Mouse (Mus musculus) lung, embryonic 16.5 days (tissue): ENCODE measurements around the gene Gm20903. TPM values are rescaled to one million over a fixed set of nuclear protein-coding genes. Genes with fewer than 3 reads are reported as not detected.
"Not testable (repeated sequence)": the region's sequence is repeated elsewhere in the genome, so short reads cannot be mapped to it uniquely, and the experiment has no call there.

Experiments
- ATAC-seq: fragments of 200-750 bp; cut with Nextera tagmentation; 2 replicates; pipeline ENCODE4 v1.8.0; 2017; ENCODE audit warnings: low read depth, mild to moderate bottlenecking, moderate library complexity
- H3K27ac ChIP-seq: fragments of 300-500 bp; sonication (generic); 2 replicates; pipeline ENCODE4 v1.5.1; 2014; ENCODE audit warnings: mild to moderate bottlenecking, control low read depth, low read length
- H3K27me3 ChIP-seq: fragments of 300-500 bp; sonication (generic); 2 replicates; pipeline ENCODE4 v1.6.1; 2014; ENCODE audit warnings: low read depth, low read length, mixed read lengths; ENCODE audit not compliant: control insufficient read depth, insufficient read depth
- H3K36me3 ChIP-seq: fragments of 300-500 bp; sonication (generic); 2 replicates; pipeline ENCODE4 v1.6.1; 2014; ENCODE audit warnings: low read length; ENCODE audit not compliant: control insufficient read depth, insufficient read depth
- H3K4me1 ChIP-seq: fragments of 300-500 bp; sonication (generic); replicated peaks from 2 replicates; pipeline ENCODE4 v1.6.1; 2014; ENCODE audit warnings: low read length, mixed read lengths; ENCODE audit not compliant: control insufficient read depth, insufficient read depth
- H3K4me2 ChIP-seq: fragments of 300-500 bp; sonication (generic); 2 replicates; pipeline ENCODE4 v1.6.1; 2014; ENCODE audit warnings: low read depth, low read length, control low read depth
- H3K4me3 ChIP-seq: fragments of 300-500 bp; sonication (generic); 2 replicates; pipeline ENCODE4 v1.5.1; 2014; ENCODE audit warnings: mild to moderate bottlenecking, low read length, control low read depth
- H3K9ac ChIP-seq: fragments of 300-500 bp; sonication (generic); 2 replicates; pipeline ENCODE4 v1.6.1; 2014; ENCODE audit warnings: low read length, control low read depth
- H3K9me3 ChIP-seq: fragments of 300-500 bp; sonication (generic); 2 replicates; pipeline ENCODE4 v1.6.1; 2016; ENCODE audit warnings: low read length; ENCODE audit not compliant: control insufficient read depth
- WGBS: fragments of 180-500 bp; shearing (Covaris S2); extraction: QIAGEN DNeasy Blood & Tissue Kit; methylation state at CpG from one replicate; pipeline ENCODE4 v1.1.7; 2014; 5-methylcytosine and 5-hydroxymethylcytosine counted together
- polyA plus RNA-seq: library from polyadenylated mRNA; unstranded; fragments of >200 nt; fragmentation: Nextera tagmentation; extraction: Ambion mirVana; gene quantifications from 2 replicates; pipeline ENCODE4 v1.2.1, GENCODE M21; 2015

The Gm20903 gene
- not detected in 2 replicates for polyA plus RNA-seq

GRCm38 (mm10) chrY:73669015-73669414 is at the start of gene Gm20903:
Gene Gm20903, plus strand, starts transcription at chrY:73669315.
- H3K9me3 ChIP-seq, H3K9ac ChIP-seq, H3K4me1 ChIP-seq, ATAC-seq, H3K4me3 ChIP-seq, H3K27ac ChIP-seq, H3K4me2 ChIP-seq, H3K36me3 ChIP-seq, H3K27me3 ChIP-seq: not testable (repeated sequence)
- no CpG with 5 or more reads among the region's 6 CpGs for WGBS
